Mouse (Mus musculus) ES-E14 (cell line): ENCODE data around the gene Lcn4. TPM values are rescaled to one million over a fixed set of nuclear protein-coding genes. Genes with fewer than 3 reads are reported as not detected.

Experiments
- DNase-seq: peaks from one replicate; pipeline ENCODE4 v3.0.0-alpha.2; 2013; ENCODE audit warnings: low read depth, low spot score
- H3K27ac ChIP-seq: 2 replicates; pipeline ENCODE4 v1.5.1; 2012; ENCODE audit warnings: low read depth, mild to moderate bottlenecking, low read length, moderate library complexity, mixed read lengths; ENCODE audit not compliant: poor library complexity, insufficient read depth, severe bottlenecking
- H3K36me3 ChIP-seq: 2 replicates; pipeline ENCODE4 v1.6.1; 2012; ENCODE audit warnings: mild to moderate bottlenecking, low read length, moderate library complexity, mixed read lengths; ENCODE audit not compliant: control insufficient read depth, poor library complexity, insufficient read depth, severe bottlenecking
- H3K4me1 ChIP-seq, 2 experiments: fragments of 150-350 bp in 1 of 2; sonication (generic) in 1 of 2; 2 replicates each; pipeline ENCODE4 v1.6.1; 2012; ENCODE audit warnings: low read length in 2 of 2, mild to moderate bottlenecking in 1 of 2, mixed read lengths in 1 of 2; ENCODE audit not compliant: control insufficient read depth in 2 of 2, insufficient read depth in 2 of 2, poor library complexity in 1 of 2
- H3K4me3 ChIP-seq, 2 experiments: fragments of 150-350 bp in 1 of 2; sonication (generic) in 1 of 2; 2 replicates each; pipeline ENCODE4 v1.5.1; 2012; ENCODE audit warnings: low read length in 2 of 2, low read depth in 1 of 2, mild to moderate bottlenecking in 1 of 2, mixed read lengths in 1 of 2; ENCODE audit not compliant: insufficient read depth in 1 of 2, poor library complexity in 1 of 2, severe bottlenecking in 1 of 2
- H3K9ac ChIP-seq: 2 replicates; pipeline ENCODE4 v1.6.1; 2012; ENCODE audit warnings: low read depth, mild to moderate bottlenecking, low read length, mixed read lengths; ENCODE audit not compliant: poor library complexity, insufficient read depth, severe bottlenecking
- H3K9me3 ChIP-seq: fragments of 150-350 bp; sonication (generic); 2 replicates; pipeline ENCODE4 v1.6.1; 2012; ENCODE audit warnings: low read depth, mild to moderate bottlenecking, low read length; ENCODE audit not compliant: control insufficient read depth, insufficient read depth
- CHD2 ChIP-seq: IDR thresholded peaks from 2 replicates; pipeline ENCODE4 v1.6.1; 2014; ENCODE audit warnings: mild to moderate bottlenecking, low read depth, low read length, inconsistent platforms
- HCFC1 ChIP-seq: IDR thresholded peaks from 2 replicates; pipeline ENCODE4 v1.6.1; 2012; ENCODE audit warnings: low read length, inconsistent platforms, borderline replicate concordance; ENCODE audit not compliant: insufficient read depth
- MAFK ChIP-seq: IDR thresholded peaks from 2 replicates; pipeline ENCODE4 v1.6.1; 2014; ENCODE audit warnings: mild to moderate bottlenecking, low read depth, low read length, inconsistent platforms; ENCODE audit not compliant: insufficient read depth
- ZC3H11A ChIP-seq: IDR thresholded peaks from 2 replicates; pipeline ENCODE4 v1.6.1; 2012; ENCODE audit warnings: low read depth, mild to moderate bottlenecking, inconsistent platforms, low read length, borderline replicate concordance
- ZNF384 ChIP-seq: IDR thresholded peaks from 2 replicates; pipeline ENCODE4 v1.6.1; 2012; ENCODE audit warnings: low read depth, low read length, inconsistent platforms
- in situ Hi-C, 2 experiments: fragments of 600-800 bp; cut with MboI; formaldehyde crosslinking; loops; one replicate each; pipeline ENCODE4 v1.15.1; 2025; ENCODE audit warnings: low sequenced_read_pairs in 2 of 2, inconsistent platforms in 1 of 2; ENCODE audit not compliant: unreplicated experiment in 2 of 2
- total RNA-seq: library from RNA; depleted of rRNA; stranded (reverse); fragments of 300-350 nt; gene quantifications from 2 replicates; pipeline ENCODE4 v1.2.3, GENCODE M21; 2012

Gene Lcn4
- total RNA-seq, 1 experiment = not detected

DNA sequence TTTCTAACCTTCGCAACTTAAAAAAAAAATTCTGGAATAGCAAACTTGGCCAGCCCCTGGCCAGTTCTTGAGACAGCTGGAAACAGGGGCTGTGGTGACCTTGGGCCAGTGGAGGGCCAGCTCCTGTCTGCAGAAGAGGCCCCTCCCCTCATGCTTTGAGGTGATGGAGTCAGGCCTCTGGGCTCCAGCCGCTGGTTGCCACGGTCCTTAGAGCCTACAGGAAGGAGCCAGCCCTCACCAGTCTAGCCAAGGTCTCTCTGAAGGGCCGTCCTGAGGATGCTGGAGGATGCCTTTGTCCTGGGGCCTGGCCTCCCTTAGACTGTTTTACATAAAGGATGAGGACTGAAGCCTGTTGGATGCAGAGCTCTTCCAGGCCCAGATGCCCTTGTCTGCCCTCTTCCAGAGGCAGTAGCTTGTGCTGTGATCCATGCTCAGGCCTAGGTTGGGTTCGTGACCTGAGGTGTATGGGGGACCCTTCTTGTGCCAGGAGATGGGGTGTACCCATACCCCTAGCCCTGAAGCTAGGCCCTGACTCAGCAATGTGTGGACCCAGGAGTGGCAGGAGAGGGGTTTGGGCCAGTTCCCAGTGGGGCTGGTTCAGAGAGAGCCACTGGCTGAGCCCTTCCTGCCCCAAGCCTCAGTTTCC lies 42.2 kb downstream of the Lcn4 start:
- DNase-seq = no peak
- Histone ChIP-seq H3K36me3 (peaks cover under 1% of the 10 kb centered on the region; the same call in 1 of the 2 replicates), H3K4me1 (peaks cover 0 to 4% of the 10 kb centered on the region in 2 experiments; a peak in 1 of 4 replicates), H3K9me3 (no peaks in the 10 kb centered on the region), H3K4me3 (peak overlapping the region; percentile 65 to 70), H3K27ac (no peak overlapping the region), H3K9ac (peak overlapping the region; percentile 81)
- TF ChIP-seq ZC3H11A = no peak
- TF ChIP-seq MAFK = no peak
- no peak for TF ChIP-seq HCFC1
- TF ChIP-seq ZNF384 = no peak
- TF ChIP-seq CHD2 = no peak
- in situ Hi-C loops = no loop called here

DNA sequence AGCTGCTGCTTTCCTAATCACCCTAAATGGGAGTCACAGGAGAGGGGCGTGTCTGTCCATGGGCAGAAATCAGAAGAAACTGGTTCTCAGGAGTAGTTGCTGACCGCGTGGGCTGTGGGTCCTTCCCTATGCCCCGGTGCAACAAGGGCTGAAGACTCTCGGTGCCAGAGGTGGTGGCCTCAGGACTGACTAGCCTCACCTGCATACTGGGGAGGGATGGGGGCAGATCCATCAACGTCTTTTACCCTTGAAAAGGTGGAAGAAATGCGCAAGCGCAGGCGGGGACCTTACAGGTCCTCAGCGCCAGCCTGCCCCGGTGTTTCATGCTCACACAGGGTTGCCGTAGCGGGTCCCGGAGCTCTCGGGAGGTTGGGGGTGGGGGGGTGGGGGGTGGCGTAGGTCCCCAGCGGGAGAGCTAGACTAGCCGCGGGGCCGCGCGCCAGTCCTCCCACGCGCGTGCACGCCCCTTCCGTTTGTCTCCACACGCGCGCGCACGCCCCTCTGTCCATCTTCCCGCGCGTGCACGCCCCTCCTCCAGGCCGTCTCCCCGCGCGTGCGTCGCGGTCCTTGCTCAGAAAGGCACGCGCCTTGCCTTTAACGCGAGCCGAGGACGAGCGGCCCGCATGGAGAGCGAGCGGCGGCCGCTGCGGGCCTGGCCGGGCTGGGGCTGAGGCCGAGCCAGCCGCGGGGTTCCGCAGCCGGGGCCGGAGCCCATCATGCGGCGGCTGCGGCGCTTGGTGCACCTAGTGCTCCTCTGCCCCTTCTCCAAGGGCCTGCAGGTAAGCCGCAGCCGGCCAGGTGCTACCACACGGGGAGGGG lies 43.0 kb downstream of the Lcn4 start, which contains the start of gene Fam69b:
Gene Fam69b (plus strand): TSS at position 537 of the 819 bp plus-strand sequence.
- TF ChIP-seq ZNF384 (no peak), HCFC1 (no peak), CHD2 (no peak), ZC3H11A (no peak), MAFK (no peak)
- H3K4me1 ChIP-seq = peaks cover 0 to 4% of the 10 kb centered on the region in 2 experiments; a peak in 1 of 4 replicates
- DNase-seq = no peak
- H3K27ac ChIP-seq = no peak within 1 kb of the TSS
- no peaks in the 10 kb centered on the region for H3K36me3 ChIP-seq
- in situ Hi-C loops = no loop called here
- H3K9me3 ChIP-seq = no peaks in the 10 kb centered on the region
- H3K9ac ChIP-seq = peak within 1 kb of the TSS; percentile 81
- peak within 1 kb of the TSS; percentile 65 to 70 for H3K4me3 ChIP-seq

DNA sequence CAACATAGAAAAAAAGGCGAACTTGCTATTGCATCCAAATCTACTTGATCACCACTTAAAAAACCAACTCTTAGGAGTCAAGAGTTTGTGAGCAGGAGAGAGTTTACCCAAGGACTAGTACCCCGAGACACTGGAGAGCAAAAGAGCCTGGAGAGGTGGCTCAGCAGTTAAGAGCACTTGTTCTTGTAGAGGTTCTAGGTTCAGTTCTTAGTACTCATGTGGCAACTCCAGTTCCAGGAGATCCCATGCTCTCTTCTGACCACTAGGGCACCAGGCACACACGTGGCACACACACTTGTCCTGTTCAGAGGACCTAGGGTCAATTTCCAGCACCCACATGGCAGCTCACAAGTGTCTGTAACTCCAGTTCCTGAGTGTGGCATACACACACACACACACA lies 45.0 kb downstream of the Lcn4 start:
- H3K36me3 ChIP-seq = no peaks in the 10 kb centered on the region
- H3K9ac ChIP-seq = no peak overlapping the region
- no peak for DNase-seq
- in situ Hi-C loops = no loop called here
- no peak for TF ChIP-seq CHD2
- H3K4me1 ChIP-seq = peaks cover 0 to 6% of the 10 kb centered on the region in 2 experiments; a peak in 1 of 4 replicates
- no peaks in the 10 kb centered on the region for H3K9me3 ChIP-seq
- no peak overlapping the region for H3K27ac ChIP-seq
- no peak overlapping the region for H3K4me3 ChIP-seq

DNA sequence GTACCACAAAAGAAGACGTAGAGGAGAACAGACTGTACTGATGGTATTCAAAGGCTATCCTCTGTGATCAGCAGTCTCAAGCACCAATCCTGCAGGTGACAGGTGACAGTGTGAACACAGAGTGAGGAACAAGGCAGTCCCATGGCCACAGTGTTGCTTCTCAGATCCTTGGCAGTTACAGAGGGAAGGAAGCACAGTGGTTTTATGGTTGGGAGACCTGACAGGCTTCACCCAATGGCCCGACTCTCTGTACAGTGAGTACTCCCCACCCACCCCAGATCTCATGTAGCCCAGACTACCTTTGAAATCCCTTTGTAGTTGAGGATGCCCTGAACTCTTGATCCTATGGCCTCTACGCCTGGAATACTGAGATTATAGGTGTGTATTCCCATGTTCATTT lies 45.7 kb downstream of the Lcn4 start:
- Histone ChIP-seq H3K27ac (no peak overlapping the region), H3K9ac (no peak overlapping the region), H3K4me3 (no peak overlapping the region), H3K36me3 (no peaks in the 10 kb centered on the region), H3K4me1 (peaks cover 0 to 6% of the 10 kb centered on the region in 2 experiments; a peak in 1 of 4 replicates), H3K9me3 (no peaks in the 10 kb centered on the region)
- in situ Hi-C loops = no loop called here
- no peak for DNase-seq
- TF ChIP-seq HCFC1 = no peak
- no peak for TF ChIP-seq ZNF384
- TF ChIP-seq CHD2 = no peak
- no peak for TF ChIP-seq MAFK
- no peak for TF ChIP-seq ZC3H11A
